Mouse (Mus musculus) stomach, embryonic 16.5 days (tissue): ENCODE results near the gene Vapb. TPM values are rescaled to one million over a fixed set of nuclear protein-coding genes. Genes with fewer than 3 reads are reported as not detected.

Experiments
- ATAC-seq: fragments of 200-750 bp; cut with Nextera tagmentation; 2 replicates; pipeline ENCODE4 v1.8.0; 2017; ENCODE audit warnings: moderate number of reproducible peaks, moderate TSS enrichment; ENCODE audit not compliant: insufficient read depth, low FRiP score
- H3K27ac ChIP-seq: fragments of 300-500 bp; sonication (generic); 2 replicates; pipeline ENCODE4 v1.5.1; 2014; ENCODE audit warnings: low read length
- H3K27me3 ChIP-seq: fragments of 300-500 bp; sonication (generic); 2 replicates; pipeline ENCODE4 v1.6.1; 2014; ENCODE audit warnings: low read length, control low read depth, mixed read lengths; ENCODE audit not compliant: control insufficient read depth, insufficient read depth
- H3K36me3 ChIP-seq: fragments of 300-500 bp; sonication (generic); 2 replicates; pipeline ENCODE4 v1.6.1; 2014; ENCODE audit warnings: low read length; ENCODE audit not compliant: control insufficient read depth, insufficient read depth
- H3K4me1 ChIP-seq: fragments of 300-500 bp; sonication (generic); 2 replicates; pipeline ENCODE4 v1.6.1; 2014; ENCODE audit warnings: low read length, control low read depth, mixed read lengths; ENCODE audit not compliant: control insufficient read depth, insufficient read depth
- H3K4me2 ChIP-seq: fragments of 300-500 bp; sonication (generic); 2 replicates; pipeline ENCODE4 v1.6.1; 2014; ENCODE audit warnings: low read depth, low read length, mixed read lengths
- H3K4me3 ChIP-seq: fragments of 300-500 bp; sonication (generic); replicated peaks from 2 replicates; pipeline ENCODE4 v1.5.1; 2014; ENCODE audit warnings: mild to moderate bottlenecking, low read length
- H3K9ac ChIP-seq: fragments of 300-500 bp; sonication (generic); 2 replicates; pipeline ENCODE4 v1.6.1; 2014; ENCODE audit warnings: low read length
- H3K9me3 ChIP-seq: fragments of 300-500 bp; sonication (generic); replicated peaks from 2 replicates; pipeline ENCODE4 v1.6.1; 2016; ENCODE audit warnings: low read length, control low read depth; ENCODE audit not compliant: control insufficient read depth
- WGBS: fragments of 180-500 bp; shearing (Covaris S2); extraction: QIAGEN DNeasy Blood & Tissue Kit; methylation state at CpG from one replicate; pipeline ENCODE4 v1.1.7; 2014; 5-methylcytosine and 5-hydroxymethylcytosine counted together
- polyA plus RNA-seq: library from polyadenylated mRNA; unstranded; fragments of >200 nt; fragmentation: Nextera tagmentation; extraction: Ambion mirVana; gene quantifications from 2 replicates; pipeline ENCODE4 v1.2.1, GENCODE M21; 2015

Vapb gene
- polyA plus RNA-seq, 1 experiment from 2014 or later: 20.7 TPM

DNA sequence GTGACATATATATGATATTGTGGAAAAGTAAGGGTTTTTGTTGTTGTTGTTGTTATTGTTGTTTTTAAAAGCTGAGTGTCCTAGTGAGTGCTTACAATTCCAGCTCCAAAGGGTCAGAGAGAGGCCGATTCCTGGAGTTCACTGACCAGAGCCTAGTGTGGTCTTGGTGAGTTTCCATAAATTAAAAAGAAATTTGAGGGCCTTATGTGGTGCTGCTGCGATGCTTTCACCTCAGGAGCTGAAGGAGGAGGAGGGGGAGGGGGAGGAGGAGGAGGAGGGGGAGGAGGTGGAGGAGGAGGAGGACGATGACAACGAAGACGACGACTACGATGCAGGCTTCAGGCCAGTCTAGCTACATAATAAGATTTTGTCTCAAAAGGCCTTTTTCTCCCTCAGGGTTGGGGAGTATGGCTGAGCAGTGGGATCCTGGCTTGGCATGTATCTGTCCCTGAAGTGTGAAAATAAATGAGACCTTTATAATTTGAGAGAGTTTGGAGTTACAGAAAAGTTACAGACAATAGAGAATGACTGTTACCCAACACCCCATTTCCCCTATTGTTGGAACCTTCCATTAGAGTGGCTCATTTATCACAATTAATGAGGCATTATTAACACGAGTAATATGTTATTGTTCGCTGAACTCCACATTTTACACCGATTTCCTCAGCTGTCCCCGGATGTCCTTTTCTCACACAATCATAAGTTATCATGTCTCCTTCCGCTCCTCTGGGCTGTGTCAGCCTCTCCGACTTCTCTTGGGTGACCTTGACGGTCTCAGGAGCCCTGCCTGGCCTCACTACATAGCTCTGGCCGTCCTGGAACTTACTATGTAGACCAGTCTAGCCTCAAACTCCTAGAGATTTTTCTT, 12.1 kb upstream of the Vapb start:
- H3K9ac ChIP-seq: no peak overlapping the region
- H3K4me1 ChIP-seq: 0 out of 2 replicates have a peak, but pooled peaks cover 6% of the 10 kb centered on the region
- no peaks in the 10 kb centered on the region for H3K36me3 ChIP-seq
- no peak overlapping the region for H3K4me2 ChIP-seq
- H3K27ac ChIP-seq: no peak overlapping the region
- no peak overlapping the region for H3K4me3 ChIP-seq
- 68% methylated on average over 15 of the region's 15 CpGs for WGBS
- ATAC-seq: no peak
- no peaks in the 10 kb centered on the region for H3K9me3 ChIP-seq
- H3K27me3 ChIP-seq: no peaks in the 10 kb centered on the region

DNA sequence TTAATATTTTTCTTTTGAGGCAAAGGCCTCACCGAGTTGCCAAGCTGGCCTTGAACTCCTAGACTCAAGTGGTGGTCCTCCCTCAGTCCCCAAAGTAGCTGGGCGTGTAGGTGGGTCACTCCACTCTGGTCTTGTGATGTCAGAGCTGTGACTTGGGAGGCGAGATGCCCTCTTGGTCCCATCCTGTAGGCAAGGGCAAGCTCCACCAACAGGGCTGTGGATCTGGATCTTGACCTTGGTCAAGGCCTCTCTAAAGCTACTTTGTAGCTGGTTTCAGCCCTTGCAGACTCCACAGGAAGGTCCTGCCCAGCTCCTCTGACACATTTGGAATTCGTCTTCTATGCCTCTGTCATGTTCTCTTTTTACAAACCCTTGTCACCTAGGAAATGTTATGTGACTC, 11.5 kb upstream of the Vapb start:
- Histone ChIP-seq H3K27me3 (no peaks in the 10 kb centered on the region), H3K4me1 (0 out of 2 replicates have a peak, but pooled peaks cover 8% of the 10 kb centered on the region), H3K9me3 (no peaks in the 10 kb centered on the region), H3K36me3 (no peaks in the 10 kb centered on the region), H3K4me3 (no peak overlapping the region), H3K4me2 (no peak overlapping the region), H3K9ac (no peak overlapping the region), H3K27ac (no peak overlapping the region)
- ATAC-seq: no peak
- WGBS: 86% methylated on average over 4 of the region's 4 CpGs

DNA sequence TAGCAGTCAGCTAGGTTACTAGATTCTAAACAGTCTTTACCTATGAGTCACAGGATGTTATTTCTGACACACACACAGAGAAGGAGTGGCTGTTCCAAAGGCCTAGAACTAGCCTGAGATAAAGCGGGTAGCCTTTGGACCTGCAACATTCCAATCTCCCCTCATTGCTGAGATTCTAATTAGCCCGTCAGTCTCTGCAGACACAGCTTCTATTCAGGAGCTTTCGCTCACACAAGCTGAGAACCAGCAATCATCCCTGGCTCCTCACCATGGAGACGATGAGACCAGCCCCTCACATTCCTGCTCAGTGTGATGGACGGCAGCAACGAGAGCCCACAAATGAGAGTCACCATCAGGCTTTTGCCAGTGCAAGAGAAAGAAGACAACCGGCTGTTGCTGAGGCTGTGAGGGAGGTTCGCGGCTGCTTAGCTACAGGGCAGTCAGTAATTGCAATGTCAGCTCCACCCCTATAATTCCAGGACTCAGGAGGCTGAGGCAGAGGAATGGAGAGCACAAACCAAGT, 6.8 kb upstream of the Vapb start:
- WGBS: 14% methylated on average over 9 of the region's 9 CpGs
- no peak overlapping the region for H3K27ac ChIP-seq

DNA sequence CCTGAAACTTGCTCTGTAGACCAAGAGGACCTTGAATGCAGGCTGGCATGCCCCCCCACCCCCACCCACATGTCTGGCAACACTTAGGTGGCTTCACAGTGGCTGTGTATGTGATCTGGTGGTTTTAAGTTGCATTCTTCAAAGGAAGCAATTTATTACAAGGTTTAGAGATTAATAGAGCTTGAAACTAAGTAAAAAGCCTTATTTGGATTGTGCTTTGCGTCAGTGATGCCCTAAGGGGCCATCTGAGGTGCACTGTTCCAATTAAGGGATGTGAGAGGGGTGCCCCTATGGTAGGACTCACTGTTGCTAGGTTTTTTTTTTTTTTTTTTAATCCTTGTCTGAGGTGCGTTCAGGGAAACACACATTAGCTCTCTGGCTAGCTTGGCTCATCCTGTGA, 2.9 kb upstream of the Vapb start:
- Histone ChIP-seq H3K4me1 (peaks cover 21% of the 10 kb centered on the region), H3K36me3 (no peaks in the 10 kb centered on the region), H3K4me2 (no peak overlapping the region), H3K4me3 (no peak overlapping the region), H3K27me3 (no peaks in the 10 kb centered on the region), H3K27ac (no peak overlapping the region), H3K9me3 (no peaks in the 10 kb centered on the region), H3K9ac (no peak overlapping the region)
- ATAC-seq: no peak
- WGBS: 65% methylated on average over 2 of the region's 2 CpGs

More for the DNA sequence above, 6.8 kb upstream of the Vapb start:
- Histone ChIP-seq H3K9me3 (no peaks in the 10 kb centered on the region), H3K9ac (no peak overlapping the region), H3K4me1 (0 out of 2 replicates have a peak, but pooled peaks cover 8% of the 10 kb centered on the region), H3K36me3 (no peaks in the 10 kb centered on the region), H3K27me3 (no peaks in the 10 kb centered on the region), H3K4me2 (0 out of 2 replicates have a peak overlapping the region, but pooled peaks have one; percentile 6), H3K4me3 (no peak overlapping the region)
- peak; percentile 54; the same call in 1 of the 2 replicates for ATAC-seq

DNA sequence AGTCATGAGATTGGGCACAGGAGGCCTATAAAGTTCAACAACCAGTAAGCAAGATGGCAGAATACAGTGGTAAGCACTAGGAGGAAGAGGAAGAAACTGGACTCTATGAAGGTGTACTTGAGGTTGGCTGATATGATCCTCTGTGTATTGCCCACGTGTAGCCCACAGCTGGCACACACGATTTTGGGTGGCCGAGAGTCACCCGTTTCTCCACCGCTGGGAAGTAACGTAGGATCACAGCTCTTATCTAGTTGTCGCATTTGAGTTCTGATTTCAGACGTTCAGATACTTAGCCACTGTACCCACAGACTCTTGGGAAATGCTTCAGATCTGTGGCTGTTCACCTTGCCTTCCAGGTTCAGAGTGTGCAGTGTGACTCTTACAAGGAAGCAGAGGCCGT, 921 bp downstream of the Vapb start:
- no peak for ATAC-seq
- peak overlapping the region; percentile 96 for H3K4me2 ChIP-seq
- no peaks in the 10 kb centered on the region for H3K36me3 ChIP-seq
- WGBS: 74% methylated on average over 9 of the region's 9 CpGs
- peaks cover 30% of the 10 kb centered on the region for H3K4me1 ChIP-seq
- 0 out of 2 replicates have a peak overlapping the region, but pooled peaks have one; percentile 36 for H3K27ac ChIP-seq
- H3K4me3 ChIP-seq: peak overlapping the region; percentile 95
- H3K27me3 ChIP-seq: no peaks in the 10 kb centered on the region
- H3K9ac ChIP-seq: peak overlapping the region; percentile 95
- no peaks in the 10 kb centered on the region for H3K9me3 ChIP-seq

DNA sequence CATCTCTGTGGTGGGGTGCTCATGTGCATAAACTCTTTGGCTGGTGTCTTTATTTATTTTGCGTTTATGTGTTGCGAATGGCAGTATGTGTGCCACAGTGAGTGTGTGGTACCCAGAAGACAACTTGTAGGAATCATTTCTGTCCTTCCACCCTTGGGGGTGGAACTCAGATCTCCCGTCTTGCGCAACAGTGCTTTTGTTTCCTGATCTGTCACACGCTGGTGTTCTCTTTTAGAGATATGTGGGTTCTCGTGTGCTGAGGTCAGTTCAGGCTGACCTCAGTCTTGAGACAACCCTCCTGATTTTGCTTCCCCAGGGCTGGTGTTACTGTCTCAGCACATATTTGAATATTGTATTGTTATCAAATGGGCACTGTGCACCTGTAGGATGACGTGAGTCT, 1.8 kb downstream of the Vapb start:
- 86% methylated on average over 7 of the region's 7 CpGs for WGBS
- H3K4me1 ChIP-seq: peaks cover 35% of the 10 kb centered on the region
- no peaks in the 10 kb centered on the region for H3K9me3 ChIP-seq
- no peak for ATAC-seq
- H3K36me3 ChIP-seq: no peaks in the 10 kb centered on the region
- H3K9ac ChIP-seq: no peak overlapping the region
- no peak overlapping the region for H3K4me2 ChIP-seq
- no peak overlapping the region for H3K27ac ChIP-seq
- H3K4me3 ChIP-seq: no peak overlapping the region
- H3K27me3 ChIP-seq: no peaks in the 10 kb centered on the region

DNA sequence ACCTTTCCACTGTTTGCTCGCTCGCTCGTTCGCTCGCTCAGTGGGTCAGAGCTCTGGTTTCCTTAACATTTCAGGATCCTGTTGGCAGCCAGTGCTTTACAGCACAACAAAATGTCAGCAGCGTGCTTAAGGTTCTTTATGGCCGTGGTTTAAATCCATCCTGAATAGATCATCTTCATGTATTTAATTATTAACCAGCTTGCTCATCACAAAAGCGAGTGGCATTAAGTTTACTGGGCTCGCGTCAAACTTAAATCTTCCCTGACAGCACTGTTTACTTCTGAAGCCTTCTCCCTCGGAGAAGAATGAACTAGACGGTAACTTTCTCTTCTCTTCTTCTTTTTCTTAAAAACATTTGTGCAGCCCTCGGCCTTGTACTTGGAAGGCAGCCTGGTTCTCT, 4.8 kb downstream of the Vapb start:
- Histone ChIP-seq H3K4me2 (peak overlapping the region; percentile 5; the same call in 1 of the 2 replicates), H3K4me3 (no peak overlapping the region), H3K36me3 (no peaks in the 10 kb centered on the region), H3K9me3 (no peaks in the 10 kb centered on the region), H3K4me1 (peaks cover 35% of the 10 kb centered on the region), H3K27ac (peak overlapping the region; percentile 28; the same call in 1 of the 2 replicates), H3K9ac (no peak overlapping the region), H3K27me3 (no peaks in the 10 kb centered on the region)
- WGBS: 31% methylated on average over 13 of the region's 13 CpGs
- no peak for ATAC-seq

DNA sequence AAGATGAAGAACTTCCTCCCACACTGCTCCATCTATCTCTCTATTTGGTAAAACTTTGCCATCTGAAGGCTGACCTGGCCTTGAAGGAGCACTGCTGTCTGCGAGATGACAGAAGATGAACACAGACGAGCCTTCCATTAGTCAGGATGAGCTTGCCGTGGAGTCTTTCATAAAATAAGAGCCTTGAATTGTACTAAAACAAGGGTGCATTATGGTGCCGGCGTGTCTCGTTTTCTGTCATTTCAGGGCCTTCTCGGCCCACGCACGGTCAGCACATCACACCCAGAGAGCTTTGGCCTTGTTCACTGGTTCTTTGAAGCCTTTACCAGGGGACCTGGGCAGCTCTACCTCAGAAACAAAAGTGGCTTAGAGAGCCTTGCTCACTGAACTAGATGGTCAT, 5.4 kb downstream of the Vapb start:
- Histone ChIP-seq H3K4me2 (no peak overlapping the region; the same call in 1 of the 2 replicates), H3K9ac (no peak overlapping the region), H3K4me1 (peaks cover 35% of the 10 kb centered on the region), H3K27ac (peak overlapping the region; percentile 66; the same call in 1 of the 2 replicates), H3K27me3 (no peaks in the 10 kb centered on the region), H3K9me3 (no peaks in the 10 kb centered on the region), H3K36me3 (no peaks in the 10 kb centered on the region), H3K4me3 (no peak overlapping the region)
- ATAC-seq: no peak
- 64% methylated on average over 9 of the region's 9 CpGs for WGBS

DNA sequence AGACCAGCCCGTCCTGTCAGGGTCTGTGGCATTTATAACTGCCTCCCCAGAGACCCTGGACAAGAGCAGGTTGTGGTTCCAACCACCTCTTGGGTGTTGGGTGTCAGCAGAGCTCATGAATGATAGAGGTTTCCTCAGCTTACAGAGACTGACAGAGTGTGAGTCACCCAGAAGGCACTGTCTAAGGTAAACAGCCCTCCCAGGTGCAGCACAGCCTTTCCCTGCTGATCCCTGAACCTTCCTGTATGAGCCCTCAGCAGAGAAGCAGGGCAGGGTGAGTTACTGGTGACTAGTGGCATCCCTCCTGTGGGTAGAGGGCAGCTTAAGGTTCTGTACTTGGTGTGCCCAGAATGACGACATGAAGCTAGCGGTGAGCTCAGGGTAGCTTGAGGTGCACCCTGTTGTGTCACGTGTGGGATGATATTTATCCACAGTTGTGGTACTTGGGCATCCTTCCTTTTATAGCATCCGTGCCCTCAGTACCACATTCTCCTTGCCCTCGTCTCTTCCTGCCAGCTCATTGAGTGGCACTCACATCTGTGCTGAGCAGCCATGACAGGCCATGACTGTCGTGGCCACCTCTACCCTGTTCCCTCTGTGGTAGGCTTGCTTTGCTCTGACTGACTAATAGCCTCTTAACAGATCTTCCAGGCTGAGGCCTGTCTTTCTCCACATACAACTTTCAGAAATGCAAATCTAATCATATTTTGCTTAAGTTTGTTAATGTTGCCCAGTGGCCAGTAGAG, 6.9 kb downstream of the Vapb start:
- H3K36me3 ChIP-seq: no peaks in the 10 kb centered on the region
- WGBS: 78% methylated on average over 7 of the region's 7 CpGs
- H3K4me3 ChIP-seq: no peak overlapping the region
- no peaks in the 10 kb centered on the region for H3K27me3 ChIP-seq
- no peak overlapping the region for H3K4me2 ChIP-seq
- peaks cover 21% of the 10 kb centered on the region for H3K4me1 ChIP-seq
- H3K9ac ChIP-seq: no peak overlapping the region
- no peaks in the 10 kb centered on the region for H3K9me3 ChIP-seq
- peak; percentile 80 for ATAC-seq
- H3K27ac ChIP-seq: no peak overlapping the region
